Comparison of ENCODE assay signal across 8 mouse cellular contexts in genomic region chr1:128592211-128592741, GRCm38 (mm10). TPM values are rescaled to one million over a fixed set of nuclear protein-coding genes. Genes with fewer than 3 reads are reported as not detected.
DNase-seq lines count a peak whose midpoint lies in the region; ATAC-seq and TF ChIP-seq lines count a peak whose summit lies in the region.

TSS of gene Cxcr4 (minus strand) at chr1:128592293.

- peak; percentile 85 for DNase-seq in CH12.LX (ENCODE audit: extremely low read depth)
- DNase-seq in brain, embryonic 14.5 days (ENCODE audit: low read depth): peak; percentile 93
- peak; percentile 80 to 84 for DNase-seq in layer of hippocampus, postnatal 10 days (ENCODE audit: low spot score in 2 of 2)
- peak; percentile 91 for DNase-seq in lung, postnatal 0 days (ENCODE audit: low spot score)
- peak; percentile 68 for DNase-seq in ovary, adult 18-20 months (ENCODE audit: low spot score)
- DNase-seq in thymus, postnatal 0 days (ENCODE audit: low spot score): peak; percentile 94

- H3K4me1 ChIP-seq in CH12.LX (ENCODE audit: control insufficient read depth in 1 of 2, insufficient read depth in 2 of 2): peaks cover 20 to 44% of the 10 kb centered on the region in 2 experiments
- peaks cover 3% of the 10 kb centered on the region; the same call in 1 of the 2 replicates for H3K4me1 ChIP-seq in lung, postnatal 0 days (ENCODE audit: insufficient read depth, low read depth, low read length)

- H3K4me2 ChIP-seq in CH12.LX (ENCODE audit: insufficient read depth, low read depth, poor library complexity, severe bottlenecking): peak within 1 kb of the TSS; percentile 41; the same call in 1 of the 2 replicates
- peak within 1 kb of the TSS; percentile 93 for H3K4me2 ChIP-seq in lung, postnatal 0 days (replicated peaks; ENCODE audit: low read depth, low read length)

- H3K9me3 ChIP-seq in CH12.LX (replicated peaks; ENCODE audit: low read length): no peaks in the 10 kb centered on the region
- H3K9me3 ChIP-seq in lung, postnatal 0 days (ENCODE audit: low read length): no peaks in the 10 kb centered on the region

- in situ Hi-C loops in CH12.LX (cut with MboI; ENCODE audit: low pct_ligation_motif_present, low pct_unique_long_range_greater_than_20kb, low sequenced_read_pairs): loop anchor here (5.0 kb wide), 1 partner anchor 230 kb away; no protein-coding TSS in a partner anchor

- no peaks in the 10 kb centered on the region for H3K27me3 ChIP-seq in CH12.LX (replicated peaks)
- H3K27me3 ChIP-seq in lung, postnatal 0 days (replicated peaks; ENCODE audit: insufficient read depth, low read length): no peaks in the 10 kb centered on the region

- dilution Hi-C loops in CH12.LX (cut with MboI; ENCODE audit: extremely low pct_ligation_motif_present, extremely low pct_unique_long_range_greater_than_20kb, low sequenced_read_pairs): no loop called here

- H3K9ac ChIP-seq in CH12.LX (ENCODE audit: insufficient read depth, low read depth): peak within 1 kb of the TSS; percentile 97
- peak within 1 kb of the TSS; percentile 44 for H3K9ac ChIP-seq in lung, postnatal 0 days (replicated peaks; ENCODE audit: low read depth)

- WGBS in lung, postnatal 0 days: under 1% methylated on average over 27 of the region's 27 CpGs

- peak within 1 kb of the TSS; percentile 77 to 88 (median 85) for H3K4me3 ChIP-seq in CH12.LX (replicated peaks in 1 of 3; ENCODE audit: low read depth in 2 of 3, low read length in 2 of 3, poor library complexity in 1 of 3)
- peak within 1 kb of the TSS; percentile 57 for H3K4me3 ChIP-seq in lung, postnatal 0 days (ENCODE audit: low read depth, low read length)

- TF ChIP-seq CTCF in CH12.LX (conservative IDR thresholded peaks at IDR 0.05 in 1 of 2, IDR thresholded peaks at IDR 0.05 in 1 of 2; ENCODE audit: low read depth in 2 of 2, low read length in 2 of 2): peak; percentile 53 to 86; a peak in 3 of 4 replicates
- TF ChIP-seq CTCF in brain, embryonic 14.5 days (IDR thresholded peaks at IDR 0.05; ENCODE audit: borderline replicate concordance, extremely low read depth, insufficient read depth, insufficient read length): peak; percentile 62; the same call in 1 of the 2 replicates
- TF ChIP-seq CTCF in lung, postnatal 0 days (IDR thresholded peaks at IDR 0.05): peak; percentile 75

- TF ChIP-seq POLR2A in CH12.LX (IDR thresholded peaks at IDR 0.05; ENCODE audit: low read depth, low read length): peak; percentile 100
- peak; percentile 60; the same call in 1 of the 2 replicates for TF ChIP-seq POLR2A in brain, embryonic 14.5 days (IDR thresholded peaks at IDR 0.05; ENCODE audit: borderline replicate concordance, extremely low read depth, insufficient read depth, insufficient read length, poor library complexity, severe bottlenecking)

- 0 out of 2 replicates have a peak, but pooled peaks have one; percentile 26 for TF ChIP-seq EP300 in CH12.LX (IDR thresholded peaks at IDR 0.05; ENCODE audit: low read length)
- TF ChIP-seq EP300 in lung, postnatal 0 days (IDR thresholded peaks at IDR 0.05): no peak

- peak within 1 kb of the TSS; percentile 96 for H3K27ac ChIP-seq in CH12.LX (ENCODE audit: insufficient read depth, low read depth)
- H3K27ac ChIP-seq in lung, postnatal 0 days (ENCODE audit: low read length): peak within 1 kb of the TSS; percentile 57

- peaks cover 45% of the 10 kb centered on the region for H3K79me2 ChIP-seq in CH12.LX (replicated peaks; ENCODE audit: control insufficient read depth, extremely low read depth, insufficient read depth, poor library complexity, severe bottlenecking)

- TF ChIP-seq RAD21 in CH12.LX (IDR thresholded peaks at IDR 0.05; ENCODE audit: low read depth, low read length): peak; percentile 92

- peaks cover 20 to 24% of the 10 kb centered on the region in 2 experiments for H3K36me3 ChIP-seq in CH12.LX (replicated peaks in 1 of 2; ENCODE audit: control insufficient read depth in 1 of 2, insufficient read depth in 1 of 2, low read length in 1 of 2)
- H3K36me3 ChIP-seq in lung, postnatal 0 days (ENCODE audit: insufficient read depth, low read length): no peaks in the 10 kb centered on the region

- ATAC-seq in frontal cortex, adult (ENCODE audit: low TSS enrichment): peak; percentile 65
- ATAC-seq in hematopoietic stem cell, adult 5-6 weeks (replicated peaks in 1 of 2; ENCODE audit: insufficient read depth in 1 of 2, low FRiP score in 2 of 2, low TSS enrichment in 1 of 2, low read depth in 1 of 2, poor library complexity in 2 of 2, severe bottlenecking in 2 of 2): peak; percentile 60
- ATAC-seq in lung, postnatal 0 days: peak; percentile 82

TF ChIP-seq in CH12.LX, 34 proteins besides CTCF, POLR2A, EP300 and RAD21:
- TF ChIP-seq JUN (IDR thresholded peaks at IDR 0.05; ENCODE audit: insufficient read depth, low read depth, low read length) (no peak), E2F4 (IDR thresholded peaks at IDR 0.05; ENCODE audit: insufficient replicate concordance, low read depth, low read length) (peak; percentile 74; the same call in 1 of the 2 replicates), MAX (IDR thresholded peaks at IDR 0.05; ENCODE audit: low read length) (peak; percentile 45; the same call in 1 of the 2 replicates), MYC (IDR thresholded peaks at IDR 0.05; ENCODE audit: low read depth, low read length) (peak; percentile 44; the same call in 1 of the 2 replicates), SMC3 (IDR thresholded peaks at IDR 0.05; ENCODE audit: low read depth, low read length) (peak; percentile 94), HCFC1 (IDR thresholded peaks at IDR 0.05; ENCODE audit: low read depth, low read length) (peak; percentile 44), JUND (conservative IDR thresholded peaks at IDR 0.05; ENCODE audit: low read depth, low read length) (0 out of 2 replicates have a peak, but pooled peaks have one; percentile 36), NRF1 (IDR thresholded peaks at IDR 0.05; ENCODE audit: low read depth, low read length) (peak; percentile 92), MXI1 (IDR thresholded peaks at IDR 0.05; ENCODE audit: low read depth, low read length) (peak; percentile 78; the same call in 1 of the 2 replicates), MEF2A (IDR thresholded peaks at IDR 0.05; ENCODE audit: borderline replicate concordance, low read depth, low read length) (peak; percentile 67), MAZ (IDR thresholded peaks at IDR 0.05; ENCODE audit: low read depth, low read length) (0 out of 2 replicates have a peak, but pooled peaks have one; percentile 79), TCF12 (IDR thresholded peaks at IDR 0.05; ENCODE audit: low read depth, low read length) (peak; percentile 95), ETS1 (conservative IDR thresholded peaks at IDR 0.05; ENCODE audit: low read depth, low read length) (no peak; the same call in 1 of the 2 replicates), ZNF384 (IDR thresholded peaks at IDR 0.05; ENCODE audit: low read depth, low read length) (peak; percentile 51), BHLHE40 (IDR thresholded peaks at IDR 0.05; ENCODE audit: low read depth, low read length) (no peak; the same call in 1 of the 2 replicates), IRF4 (IDR thresholded peaks at IDR 0.05; ENCODE audit: low read depth, low read length) (peak; percentile 56), PAX5 (IDR thresholded peaks at IDR 0.05; ENCODE audit: low read length) (no peak), GABPA (IDR thresholded peaks at IDR 0.05; ENCODE audit: insufficient replicate concordance, low read depth, low read length) (no peak), NELFE (IDR thresholded peaks at IDR 0.05; ENCODE audit: low read depth, low read length) (peak; percentile 100), USF1 (IDR thresholded peaks at IDR 0.05; ENCODE audit: low read depth, low read length) (no peak), CHD2 (IDR thresholded peaks at IDR 0.05; ENCODE audit: low read length) (peak; percentile 73; the same call in 1 of the 2 replicates), RCOR1 (conservative IDR thresholded peaks at IDR 0.05; ENCODE audit: low read depth, low read length) (0 out of 2 replicates have a peak, but pooled peaks have one; percentile 78), MAFK (IDR thresholded peaks at IDR 0.05; ENCODE audit: insufficient replicate concordance, low read length) (no peak), CHD1 (IDR thresholded peaks at IDR 0.05; ENCODE audit: low read depth, low read length) (no peak), ZC3H11A (IDR thresholded peaks at IDR 0.05; ENCODE audit: low read depth, low read length) (peak; percentile 76), TBP (conservative IDR thresholded peaks at IDR 0.05; ENCODE audit: low read depth, low read length) (peak; percentile 97), UBTF (IDR thresholded peaks at IDR 0.05; ENCODE audit: low read depth, low read length) (no peak; the same call in 1 of the 2 replicates), POLR2AphosphoS2 (IDR thresholded peaks at IDR 0.05; ENCODE audit: low read depth, low read length) (peak; percentile 99), ELF1 (IDR thresholded peaks at IDR 0.05; ENCODE audit: low read depth, low read length) (no peak), USF2 (conservative IDR thresholded peaks at IDR 0.05; ENCODE audit: low read depth, low read length) (no peak), SIN3A (IDR thresholded peaks at IDR 0.05; ENCODE audit: low read length) (peak; percentile 93), ZMIZ1 (IDR thresholded peaks at IDR 0.05; ENCODE audit: low read depth, low read length) (peak; percentile 99), ZKSCAN1 (IDR thresholded peaks at IDR 0.05; ENCODE audit: borderline replicate concordance, low read depth, low read length) (no peak), KAT2A (IDR thresholded peaks at IDR 0.05; ENCODE audit: insufficient replicate concordance, low read length) (0 out of 2 replicates have a peak, but pooled peaks have one; percentile 44)
TF ChIP-seq in CH12.LX: peak in this region for 22.

RNA-seq across cellular contexts. Expression of gene Cxcr4, which starts in this region (rescaled TPM):
- total RNA-seq in CH12.LX (2012; rRNA removed) (156 and 169 TPM in 2 replicates), CH12.LX (2014; rRNA removed) (86.6 and 102 TPM in 2 replicates)
- polyA plus RNA-seq in CH12.LX (2012; ENCODE audit: insufficient read length, low read depth): 80.3 and 80.6 TPM in 2 replicates
- polyA plus RNA-seq in brain, embryonic 14.5 days (2012; rRNA removed): 96.9 and 115 TPM in 2 replicates
- 97.1 and 99.1 TPM in 2 replicates for total RNA-seq in hematopoietic stem cell, adult 5-6 weeks (2017)
- total RNA-seq in layer of hippocampus, postnatal 10 days (2021): 10 to 100 TPM; 19.5 to 22.5 TPM
- polyA plus RNA-seq in lung, postnatal 0 days (2015; fragmentation: Nextera tagmentation; extraction: Ambion mirVana): 13.3 and 15.1 TPM in 2 replicates
- polyA plus RNA-seq in thymus, postnatal 0 days (2015; fragmentation: Nextera tagmentation; extraction: Ambion mirVana): 47.1 and 49.8 TPM in 2 replicates

Comparison
In these comparisons a context has a peak if more than half of its experiments do, and no peak if none do; other contexts are left out.
1. Peak in every context shown above with its lines: DNase-seq, ATAC-seq, H3K4me3 ChIP-seq and H3K27ac ChIP-seq.